Mouse (Mus musculus) heart, embryonic 16.5 days (tissue): ENCODE results near the gene Gdf3. TPM values are rescaled to one million over a fixed set of nuclear protein-coding genes. Genes with fewer than 3 reads are reported as not detected.
"Not testable (repeated sequence)": the region's sequence is repeated elsewhere in the genome, so short reads cannot be mapped to it uniquely, and the experiment has no call there.

Experiments used
- ATAC-seq: fragments of 200-750 bp; cut with Nextera tagmentation; replicated peaks from 2 replicates; pipeline ENCODE4 v1.8.0; 2017; ENCODE audit warnings: moderate number of reproducible peaks; ENCODE audit not compliant: insufficient read depth, low FRiP score; ENCODE audit errors: extremely low read depth
- H3K27ac ChIP-seq: fragments of 300-500 bp; sonication (generic); 2 replicates; pipeline ENCODE4 v1.5.1; 2014; ENCODE audit warnings: mild to moderate bottlenecking, low read length, control low read depth, moderate library complexity
- H3K27me3 ChIP-seq: fragments of 300-500 bp; sonication (generic); 2 replicates; pipeline ENCODE4 v1.6.1; 2014; ENCODE audit warnings: low read length, mixed read lengths; ENCODE audit not compliant: control insufficient read depth, insufficient read depth
- H3K36me3 ChIP-seq: fragments of 300-500 bp; sonication (generic); 2 replicates; pipeline ENCODE4 v1.6.1; 2014; ENCODE audit not compliant: control insufficient read depth, insufficient read depth
- H3K4me1 ChIP-seq: fragments of 300-500 bp; sonication (generic); 2 replicates; pipeline ENCODE4 v1.6.1; 2014; ENCODE audit warnings: low read length, mixed read lengths; ENCODE audit not compliant: control insufficient read depth, insufficient read depth
- H3K4me2 ChIP-seq: fragments of 300-500 bp; sonication (generic); 2 replicates; pipeline ENCODE4 v1.6.1; 2014; ENCODE audit warnings: low read depth, mild to moderate bottlenecking, control low read depth, low read length
- H3K4me3 ChIP-seq: fragments of 300-500 bp; sonication (generic); 2 replicates; pipeline ENCODE4 v1.5.1; 2014; ENCODE audit warnings: mild to moderate bottlenecking, control low read depth, low read length
- H3K9ac ChIP-seq: fragments of 300-500 bp; sonication (generic); 2 replicates; pipeline ENCODE4 v1.6.1; 2014; ENCODE audit warnings: low read length, control low read depth
- H3K9me3 ChIP-seq: fragments of 300-500 bp; sonication (generic); replicated peaks from 2 replicates; pipeline ENCODE4 v1.6.1; 2016; ENCODE audit warnings: low read length; ENCODE audit not compliant: control insufficient read depth
- WGBS: fragments of 180-500 bp; shearing (Covaris S2); extraction: QIAGEN DNeasy Blood & Tissue Kit; methylation state at CpG from one replicate; pipeline ENCODE4 v1.1.7; 2014; 5-methylcytosine and 5-hydroxymethylcytosine counted together
- polyA plus RNA-seq: library from polyadenylated mRNA; unstranded; fragments of >200 nt; fragmentation: Nextera tagmentation; extraction: Ambion mirVana; gene quantifications from 2 replicates; pipeline ENCODE4 v1.2.1, GENCODE M21; 2015

Gdf3 gene
- polyA plus RNA-seq, 1 experiment from 2014 or later: 0.18 TPM

DNA sequence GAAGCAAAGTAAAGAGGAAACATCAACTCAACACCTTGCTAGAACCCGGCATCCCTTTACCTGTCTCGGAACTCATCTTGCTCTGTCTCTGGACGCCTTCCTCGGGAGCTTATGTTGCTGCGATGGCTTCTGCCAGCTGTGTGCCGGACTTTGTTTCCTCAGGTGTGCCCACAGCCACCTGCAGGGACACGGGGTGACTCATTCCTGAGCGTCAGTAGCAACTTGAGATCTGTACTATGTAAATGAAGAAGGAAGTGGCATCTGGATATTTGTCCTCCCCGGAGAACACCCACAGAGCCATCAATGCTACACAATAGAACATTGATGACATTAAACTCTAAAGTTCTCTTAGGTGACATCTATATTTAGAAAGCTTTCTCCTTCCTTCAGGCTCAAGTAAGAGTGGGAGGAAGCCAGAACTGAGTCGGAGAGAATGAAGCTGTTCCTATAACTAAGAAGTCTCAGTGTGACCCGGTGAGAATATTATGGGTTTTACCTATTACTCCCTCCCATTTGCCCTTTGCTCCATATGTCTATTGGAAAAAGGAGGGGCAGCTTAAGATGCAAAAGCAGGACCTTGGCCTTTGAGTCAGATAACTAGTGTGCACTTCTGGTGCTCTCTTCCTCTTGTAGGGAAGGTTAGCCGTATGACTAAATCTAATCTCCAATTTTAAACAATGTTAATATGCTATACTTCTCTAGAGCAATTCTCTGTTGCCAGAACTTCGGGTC is 18.7 kb downstream of the Gdf3 start:
- ATAC-seq: no peak
- Histone ChIP-seq H3K4me1 (no peaks in the 10 kb centered on the region), H3K9me3 (no peaks in the 10 kb centered on the region), H3K4me2 (no peak overlapping the region), H3K9ac (no peak overlapping the region), H3K27me3 (no peaks in the 10 kb centered on the region), H3K36me3 (no peaks in the 10 kb centered on the region), H3K27ac (no peak overlapping the region), H3K4me3 (no peak overlapping the region)
- 78% methylated on average over 13 of the region's 13 CpGs for WGBS

DNA sequence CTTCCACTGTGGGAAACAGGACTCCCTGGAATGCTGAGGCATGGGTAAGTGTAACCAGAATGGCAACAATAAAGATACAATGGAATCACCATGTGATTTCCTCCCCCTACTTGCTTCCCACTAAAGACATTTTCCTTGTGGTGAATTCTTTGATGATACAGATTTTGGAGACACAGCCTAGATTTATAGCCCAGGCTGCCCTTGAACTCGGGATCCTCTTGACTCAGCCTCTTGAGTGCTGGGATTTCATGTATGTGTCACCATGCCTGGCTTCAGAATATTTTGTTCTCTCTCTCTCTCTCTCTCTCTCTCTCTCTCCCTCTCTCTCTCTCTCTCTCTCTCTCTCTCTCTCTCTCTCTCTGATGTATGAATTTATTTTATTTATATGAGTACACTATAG is 30.8 kb downstream of the Gdf3 start:
- Histone ChIP-seq H3K9me3 (no peaks in the 10 kb centered on the region), H3K4me3 (no peak overlapping the region), H3K27ac (no peak overlapping the region), H3K4me2 (no peak overlapping the region), H3K36me3 (no peaks in the 10 kb centered on the region), H3K9ac (no peak overlapping the region), H3K27me3 (no peaks in the 10 kb centered on the region), H3K4me1 (no peaks in the 10 kb centered on the region)
- WGBS: 71% methylated on average over 1 of the region's 1 CpGs
- ATAC-seq: no peak

DNA sequence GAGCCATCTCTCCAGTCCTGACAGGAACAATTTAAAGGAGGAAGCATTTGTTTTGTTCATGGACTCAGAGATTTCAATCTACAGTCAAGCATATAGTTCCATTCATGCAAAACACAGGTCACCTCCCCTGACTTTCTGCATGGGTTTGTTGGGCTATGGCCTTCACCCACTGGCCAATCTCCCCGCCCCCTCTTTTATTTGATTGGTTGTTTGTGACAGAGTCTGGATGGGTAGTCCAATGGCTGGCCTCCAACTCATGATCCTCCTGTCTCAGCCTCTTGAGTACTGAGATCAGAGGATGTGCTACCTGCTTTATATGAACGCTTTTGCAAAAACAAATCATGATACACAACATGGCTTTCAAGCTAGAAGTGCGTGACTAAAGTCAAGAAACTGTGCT is 32.9 kb downstream of the Gdf3 start:
- no peaks in the 10 kb centered on the region for H3K36me3 ChIP-seq
- no peak overlapping the region for H3K4me3 ChIP-seq
- H3K4me1 ChIP-seq: no peaks in the 10 kb centered on the region
- no peak overlapping the region for H3K4me2 ChIP-seq
- H3K9ac ChIP-seq: no peak overlapping the region
- H3K9me3 ChIP-seq: no peaks in the 10 kb centered on the region
- H3K27ac ChIP-seq: no peak overlapping the region
- no peak for ATAC-seq
- WGBS: 87% methylated on average over 3 of the region's 3 CpGs
- H3K27me3 ChIP-seq: no peaks in the 10 kb centered on the region

DNA sequence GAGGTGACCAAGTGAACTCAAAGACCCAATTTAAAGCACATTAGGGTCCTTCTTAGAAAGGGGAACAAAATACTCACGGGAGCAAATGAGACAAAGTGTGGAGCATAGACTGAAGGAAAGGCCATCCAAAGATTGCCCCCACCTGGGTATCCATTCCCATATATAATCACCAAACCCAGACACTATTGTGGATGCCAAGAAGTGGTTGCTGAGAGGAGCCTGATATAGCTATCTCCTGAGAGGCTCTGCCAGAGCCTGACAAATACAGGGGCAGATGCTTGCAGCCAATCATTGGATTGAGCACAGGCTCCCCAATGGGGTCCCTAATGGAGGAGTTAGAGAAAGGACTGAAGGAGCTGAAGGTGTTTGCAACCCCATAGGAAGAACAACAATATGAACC is 34.9 kb downstream of the Gdf3 start:
- H3K9ac ChIP-seq, H3K9me3 ChIP-seq, H3K4me1 ChIP-seq, H3K27me3 ChIP-seq, ATAC-seq, H3K4me2 ChIP-seq, H3K4me3 ChIP-seq, H3K36me3 ChIP-seq, H3K27ac ChIP-seq: not testable (repeated sequence)
- WGBS: 90% methylated on average over 1 of the region's 1 CpGs

DNA sequence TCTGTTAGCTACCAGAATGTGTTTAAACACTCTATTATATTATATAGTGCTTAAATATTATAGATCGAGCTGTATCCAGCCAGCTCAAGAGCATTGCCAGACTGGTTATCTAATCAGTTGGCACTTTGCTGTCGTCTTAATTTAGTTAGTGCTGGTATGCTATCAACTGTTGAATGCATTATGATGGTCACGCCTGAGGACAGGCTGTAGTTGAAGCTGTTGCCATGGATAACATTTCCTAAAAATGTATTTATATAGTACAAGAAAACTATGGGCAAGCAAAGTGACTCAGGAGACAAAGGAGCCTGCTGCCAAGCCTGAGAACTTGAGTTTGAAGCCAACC is 38.3 kb downstream of the Gdf3 start:
- H3K4me1 ChIP-seq: 0 out of 2 replicates have a peak, but pooled peaks cover 3% of the 10 kb centered on the region
- ATAC-seq: no peak
- H3K4me3 ChIP-seq: no peak overlapping the region
- no peaks in the 10 kb centered on the region for H3K27me3 ChIP-seq
- H3K9me3 ChIP-seq: no peaks in the 10 kb centered on the region
- no peaks in the 10 kb centered on the region for H3K36me3 ChIP-seq
- no peak overlapping the region for H3K4me2 ChIP-seq
- WGBS: 24% methylated on average over 3 of the region's 3 CpGs
- no peak overlapping the region for H3K9ac ChIP-seq
- no peak overlapping the region for H3K27ac ChIP-seq

DNA sequence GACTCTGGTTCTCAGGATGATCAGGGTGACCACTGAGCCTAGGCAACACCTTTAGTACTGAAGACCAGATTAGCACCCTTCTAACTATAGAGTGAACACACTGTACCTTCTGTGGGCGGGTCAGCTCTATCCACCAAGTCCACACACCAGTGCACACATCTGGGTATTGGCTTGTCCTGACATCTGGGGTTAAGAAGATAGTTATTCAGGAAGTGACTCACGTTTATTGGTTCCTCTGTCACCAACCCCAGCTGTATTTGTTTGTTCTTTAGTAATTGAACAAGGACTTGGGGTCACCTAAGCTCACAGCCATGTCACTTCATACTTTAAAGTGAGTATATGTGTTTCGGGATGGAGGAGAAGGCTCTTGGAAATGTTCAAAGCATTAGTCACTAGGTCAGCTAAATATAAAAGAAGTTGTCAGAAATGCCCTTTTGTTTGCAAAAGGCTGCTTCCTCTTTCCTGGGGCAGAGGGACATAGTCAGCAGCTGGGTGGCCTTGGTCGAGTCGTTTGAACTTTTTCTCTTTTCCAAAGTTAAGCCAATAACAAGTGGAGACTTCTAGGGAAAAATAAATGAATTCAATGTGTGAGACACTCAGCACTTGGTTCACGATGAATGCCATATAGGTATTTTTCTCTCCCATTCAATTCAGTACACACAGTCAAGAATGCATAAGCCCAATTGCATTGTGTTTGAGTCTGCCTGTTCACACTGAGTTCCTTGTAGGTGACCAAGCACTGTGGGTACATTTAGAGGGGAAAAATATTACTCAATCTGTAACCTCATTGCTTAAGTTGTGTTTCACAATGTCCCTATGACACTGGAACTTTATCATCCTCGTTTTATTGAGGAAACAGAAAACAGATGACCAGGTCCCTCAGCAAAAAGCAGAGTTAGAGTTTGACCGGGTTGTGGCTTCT is 38.9 kb downstream of the Gdf3 start:
- no peaks in the 10 kb centered on the region for H3K27me3 ChIP-seq
- no peak overlapping the region for H3K4me2 ChIP-seq
- H3K9ac ChIP-seq: no peak overlapping the region
- H3K27ac ChIP-seq: no peak overlapping the region
- H3K4me1 ChIP-seq: 0 out of 2 replicates have a peak, but pooled peaks cover 3% of the 10 kb centered on the region
- no peak for ATAC-seq
- H3K4me3 ChIP-seq: no peak overlapping the region
- 58% methylated on average over 8 of the region's 8 CpGs for WGBS
- H3K9me3 ChIP-seq: no peaks in the 10 kb centered on the region
- H3K36me3 ChIP-seq: no peaks in the 10 kb centered on the region

DNA sequence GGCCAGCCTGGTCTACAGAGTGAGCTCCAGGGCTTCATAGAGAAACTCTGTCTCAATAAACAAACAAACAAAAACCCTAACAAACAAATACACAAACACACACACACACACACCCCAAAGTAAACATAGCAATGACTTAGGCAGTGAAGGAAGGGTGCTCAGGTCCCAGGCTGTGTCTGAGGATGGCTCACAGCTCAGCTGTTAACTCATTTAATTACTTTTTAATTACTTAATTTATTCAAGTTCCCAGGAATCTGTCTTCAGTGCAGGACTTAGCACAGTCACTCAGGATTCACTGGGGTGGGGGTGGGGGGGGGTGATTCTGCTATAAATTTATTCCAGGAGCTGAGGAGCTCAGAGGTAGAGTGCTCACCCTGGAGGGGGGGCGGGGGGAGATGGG is 40.1 kb downstream of the Gdf3 start:
- WGBS: 82% methylated on average over 1 of the region's 1 CpGs

DNA sequence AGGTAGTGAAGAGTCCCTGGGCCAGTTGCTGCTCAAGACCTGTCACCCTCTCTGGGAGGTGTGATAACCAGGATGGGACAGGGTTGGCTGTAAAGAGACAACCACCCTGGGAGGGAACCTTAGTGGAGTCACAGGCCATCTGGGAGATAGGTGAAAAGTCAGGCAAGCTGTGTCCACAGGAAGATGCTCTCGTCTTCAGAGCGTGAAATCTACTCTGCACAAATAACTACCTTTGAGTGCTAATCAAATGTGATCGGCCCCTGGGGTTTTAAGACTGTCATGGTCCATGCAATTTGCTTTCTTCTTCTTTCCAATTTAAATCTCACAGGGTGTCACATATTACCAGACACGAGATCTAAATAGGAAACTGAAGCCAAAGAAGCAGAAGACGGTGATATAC is 40.8 kb downstream of the Gdf3 start:
- Histone ChIP-seq H3K4me3 (no peak overlapping the region), H3K36me3 (no peaks in the 10 kb centered on the region), H3K27me3 (no peaks in the 10 kb centered on the region), H3K27ac (no peak overlapping the region), H3K4me2 (no peak overlapping the region), H3K9ac (no peak overlapping the region), H3K9me3 (no peaks in the 10 kb centered on the region), H3K4me1 (0 out of 2 replicates have a peak, but pooled peaks cover 3% of the 10 kb centered on the region)
- WGBS: 48% methylated on average over 5 of the region's 5 CpGs
- ATAC-seq: no peak

More for the DNA sequence above, 40.1 kb downstream of the Gdf3 start:
- no peaks in the 10 kb centered on the region for H3K27me3 ChIP-seq
- no peak overlapping the region for H3K9ac ChIP-seq
- no peak overlapping the region for H3K4me3 ChIP-seq
- no peak overlapping the region for H3K27ac ChIP-seq
- no peak overlapping the region for H3K4me2 ChIP-seq
- H3K36me3 ChIP-seq: no peaks in the 10 kb centered on the region
- no peaks in the 10 kb centered on the region for H3K9me3 ChIP-seq
- H3K4me1 ChIP-seq: 0 out of 2 replicates have a peak, but pooled peaks cover 3% of the 10 kb centered on the region
- ATAC-seq: no peak
